Mouse (Mus musculus) layer of hippocampus, adult 2 months (tissue): ENCODE results near the gene Ak5. TPM values are rescaled to one million over a fixed set of nuclear protein-coding genes. Genes with fewer than 3 reads are reported as not detected.

ENCODE experiments used
- DNase-seq, 2 experiments: peaks; one replicate each; pipeline ENCODE4 v3.0.0; 2022; ENCODE audit warnings: low spot score in 2 of 2
- H3K27ac ChIP-seq: fragments of 200-600 bp; 2 replicates; pipeline ENCODE4 v1.8.1; 2022
- H3K4me3 ChIP-seq: fragments of 200-600 bp; 2 replicates; pipeline ENCODE4 v1.8.1; 2022; ENCODE audit warnings: mild to moderate bottlenecking
- CTCF ChIP-seq: fragments of 200-600 bp; conservative IDR thresholded peaks from 2 replicates; pipeline ENCODE4 v1.8.1; 2022; ENCODE audit warnings: antibody characterized with exemption, mild to moderate bottlenecking, moderate library complexity
- total RNA-seq, 2 experiments: library from RNA; stranded (reverse); gene quantifications; 2 replicates each; pipeline ENCODE4 v1.2.3; 2021

The Ak5 gene
- total RNA-seq, 2 experiments from 2014 or later = 245 to 266 TPM

- no peak for DNase-seq
- H3K27ac ChIP-seq = peak overlapping the region; percentile 65; the same call in 1 of the 2 replicates
- no peak for TF ChIP-seq CTCF
- H3K4me3 ChIP-seq = no peak overlapping the region
Measured at GRCm38 (mm10) chr3:152515959-152516358, 152.2 kb downstream of the Ak5 start.

GRCm38 (mm10) chr3:152512517-152512916 is 155.6 kb downstream of the Ak5 start:
- no peak overlapping the region for H3K27ac ChIP-seq
- DNase-seq = no peak
- H3K4me3 ChIP-seq = no peak overlapping the region
- no peak for TF ChIP-seq CTCF

- no peak overlapping the region for H3K4me3 ChIP-seq
- no peak for DNase-seq
- TF ChIP-seq CTCF = no peak
- no peak overlapping the region; the same call in 1 of the 2 replicates for H3K27ac ChIP-seq
Measured at GRCm38 (mm10) chr3:152509268-152509667, 158.9 kb downstream of the Ak5 start.

- peak overlapping the region; percentile 39; the same call in 1 of the 2 replicates for H3K27ac ChIP-seq
- no peak for DNase-seq
- H3K4me3 ChIP-seq = no peak overlapping the region
- TF ChIP-seq CTCF = no peak
Measured at GRCm38 (mm10) chr3:152508419-152508993, 159.7 kb downstream of the Ak5 start.

GRCm38 (mm10) chr3:152507900-152508299 is 160.3 kb downstream of the Ak5 start:
- Histone ChIP-seq H3K27ac (peak overlapping the region; percentile 5; the same call in 1 of the 2 replicates), H3K4me3 (no peak overlapping the region)
- no peak for DNase-seq
- no peak for TF ChIP-seq CTCF

- no peak for DNase-seq
- TF ChIP-seq CTCF = no peak
- Histone ChIP-seq H3K27ac (no peak overlapping the region), H3K4me3 (no peak overlapping the region)
Measured at GRCm38 (mm10) chr3:152498968-152499696, 169.0 kb downstream of the Ak5 start.

GRCm38 (mm10) chr3:152497842-152498241 is 170.3 kb downstream of the Ak5 start:
- no peak for DNase-seq
- TF ChIP-seq CTCF = no peak
- H3K27ac ChIP-seq = no peak overlapping the region
- H3K4me3 ChIP-seq = no peak overlapping the region

- DNase-seq = no peak
- no peak overlapping the region for H3K4me3 ChIP-seq
- H3K27ac ChIP-seq = no peak overlapping the region
- TF ChIP-seq CTCF = no peak
Measured at GRCm38 (mm10) chr3:152497084-152497483, 171.1 kb downstream of the Ak5 start.

- no peak for TF ChIP-seq CTCF
- Histone ChIP-seq H3K27ac (0 out of 2 replicates have a peak overlapping the region, but pooled peaks have one; percentile 51), H3K4me3 (no peak overlapping the region)
- no peak for DNase-seq
Measured at GRCm38 (mm10) chr3:152495415-152495898, 172.7 kb downstream of the Ak5 start.

GRCm38 (mm10) chr3:152494667-152495360 is 173.3 kb downstream of the Ak5 start:
- H3K27ac ChIP-seq = 0 out of 2 replicates have a peak overlapping the region, but pooled peaks have one; percentile 51
- DNase-seq = no peak
- no peak for TF ChIP-seq CTCF
- H3K4me3 ChIP-seq = no peak overlapping the region

- H3K4me3 ChIP-seq = no peak overlapping the region
- DNase-seq = no peak
- TF ChIP-seq CTCF = no peak
- no peak overlapping the region for H3K27ac ChIP-seq
Measured at GRCm38 (mm10) chr3:152493813-152494212, 174.3 kb downstream of the Ak5 start.

- no peak overlapping the region for H3K27ac ChIP-seq
- H3K4me3 ChIP-seq = no peak overlapping the region
Measured at GRCm38 (mm10) chr3:152492241-152492640, 175.9 kb downstream of the Ak5 start.

GRCm38 (mm10) chr3:152490423-152490822 is 177.7 kb downstream of the Ak5 start:
- no peak for DNase-seq
- Histone ChIP-seq H3K4me3 (no peak overlapping the region), H3K27ac (0 out of 2 replicates have a peak overlapping the region, but pooled peaks have one; percentile 18)
- no peak for TF ChIP-seq CTCF

More at GRCm38 (mm10) chr3:152492241-152492640, 175.9 kb downstream of the Ak5 start:
- no peak for TF ChIP-seq CTCF
- no peak for DNase-seq
